Mouse (Mus musculus) C2C12 (cell line): ENCODE results near the gene Olfr1243. TPM values are rescaled to one million over a fixed set of nuclear protein-coding genes. Genes with fewer than 3 reads are reported as not detected.
"Not testable (repeated sequence)": the region's sequence is repeated elsewhere in the genome, so short reads cannot be mapped to it uniquely, and the experiment has no call there.

Experiments
- H3K27me3 ChIP-seq: one replicate; pipeline ENCODE4 v1.6.1; 2011; ENCODE audit not compliant: control insufficient read depth, insufficient read depth, insufficient read length
- H3K36me3 ChIP-seq: one replicate; pipeline ENCODE4 v1.6.1; 2011; ENCODE audit not compliant: control insufficient read depth, insufficient read depth
- H3K4me3 ChIP-seq: one replicate; pipeline ENCODE4 v1.5.1; 2011; ENCODE audit warnings: mild to moderate bottlenecking, control low read depth; ENCODE audit not compliant: poor library complexity, insufficient read depth, severe bottlenecking
- H3K79me2 ChIP-seq: one replicate; pipeline ENCODE4 v1.6.1; 2011; ENCODE audit not compliant: control insufficient read depth, insufficient read depth
- H3K79me3 ChIP-seq: one replicate; pipeline ENCODE4 v1.6.1; 2011; ENCODE audit warnings: low read depth, control low read depth
- H3ac ChIP-seq: one replicate; pipeline ENCODE3; 2011; ENCODE audit warnings: low read depth; ENCODE audit not compliant: control insufficient read depth, insufficient read length
- CEBPB ChIP-seq: IDR thresholded peaks from one replicate; pipeline ENCODE4 v1.6.1; 2011; ENCODE audit warnings: low read depth, mild to moderate bottlenecking, control low read depth, moderate library complexity
- CTCF ChIP-seq: IDR thresholded peaks from one replicate; pipeline ENCODE4 v1.5.1; 2011; ENCODE audit not compliant: control insufficient read depth, insufficient read depth, insufficient read length
- FOSL1 ChIP-seq: IDR thresholded peaks from one replicate; pipeline ENCODE4 v1.8.0; 2011; ENCODE audit warnings: mild to moderate bottlenecking, low read length; ENCODE audit not compliant: poor library complexity, insufficient read depth, severe bottlenecking
- MAX ChIP-seq: IDR thresholded peaks from one replicate; pipeline ENCODE4 v1.6.1; 2011; ENCODE audit warnings: mild to moderate bottlenecking, control low read depth
- MYOD1 ChIP-seq: IDR thresholded peaks from one replicate; pipeline ENCODE4 v1.6.1; 2011; ENCODE audit warnings: low read depth; ENCODE audit not compliant: control insufficient read depth, insufficient read length
- MYOG ChIP-seq: IDR thresholded peaks from one replicate; pipeline ENCODE4 v1.6.1; 2011; ENCODE audit not compliant: control insufficient read depth, insufficient read length; ENCODE audit errors: extremely low read depth
- USF1 ChIP-seq: IDR thresholded peaks from one replicate; pipeline ENCODE4 v1.6.1; 2011; ENCODE audit warnings: low read depth, mild to moderate bottlenecking, control low read depth, moderate library complexity
- long read RNA-seq, 2 experiments: library from polyadenylated mRNA; unstranded; transcript quantifications; one replicate each; pipeline ENCODE4 v2.0.0; 2019 to 2020
- polyA plus RNA-seq: library from polyadenylated mRNA; unstranded; fragments of >200 nt; fragmentation: generic; extraction: Trizol; gene quantifications from one replicate; pipeline ENCODE4 v1.2.1, GENCODE M21; 2012; ENCODE audit warnings: missing spikeins

The Olfr1243 gene
- polyA plus RNA-seq: not detected
- long read RNA-seq, experiment 1: 0 reads
- long read RNA-seq, experiment 2: 0 reads

GRCm38 (mm10) chr2:89531387-89531786 lies at the start of gene Olfr1243:
TSS of gene Olfr1243 (minus strand) at chr2:89531487.
- Histone ChIP-seq H3K79me2 (no peaks in the 10 kb centered on the region), H3K36me3 (no peaks in the 10 kb centered on the region), H3K27me3 (no peaks in the 10 kb centered on the region), H3K4me3 (no peak within 1 kb of the TSS), H3K79me3 (no peaks in the 10 kb centered on the region), H3ac (no peak within 1 kb of the TSS)
- no peak for TF ChIP-seq CTCF
- no peak for TF ChIP-seq FOSL1
- no peak for TF ChIP-seq MYOG
- no peak for TF ChIP-seq MAX
- no peak for TF ChIP-seq MYOD1
- no peak for TF ChIP-seq USF1
- no peak for TF ChIP-seq CEBPB

- no peak for TF ChIP-seq CTCF
- TF ChIP-seq MYOD1: no peak
- TF ChIP-seq USF1: no peak
- no peak for TF ChIP-seq MYOG
- no peak for TF ChIP-seq MAX
- no peak for TF ChIP-seq FOSL1
- no peak for TF ChIP-seq CEBPB
- H3K4me3 ChIP-seq: no peak within 1 kb of the TSS
These were observed 47.1 kb upstream of the Olfr1243 start, which contains the start of gene Olfr1245 for GRCm38 (mm10) chr2:89578347-89578746. TSS of gene Olfr1245 (minus strand) at chr2:89578447.

GRCm38 (mm10) chr2:89562706-89563105 lies 31.4 kb upstream of the Olfr1243 start:
- H3K79me3 ChIP-seq, H3K27me3 ChIP-seq, H3ac ChIP-seq, H3K36me3 ChIP-seq, H3K79me2 ChIP-seq, H3K4me3 ChIP-seq: not testable (repeated sequence)

More at GRCm38 (mm10) chr2:89578347-89578746, 47.1 kb upstream of the Olfr1243 start, which contains the start of gene Olfr1245:
- Histone ChIP-seq H3K79me3 (no peaks in the 10 kb centered on the region), H3K79me2 (no peaks in the 10 kb centered on the region), H3ac (no peak within 1 kb of the TSS), H3K27me3 (no peaks in the 10 kb centered on the region), H3K36me3 (no peaks in the 10 kb centered on the region)

GRCm38 (mm10) chr2:89544516-89544915 lies 13.2 kb upstream of the Olfr1243 start:
- no peaks in the 10 kb centered on the region for H3K79me3 ChIP-seq
- no peaks in the 10 kb centered on the region for H3K36me3 ChIP-seq
- no peaks in the 10 kb centered on the region for H3K27me3 ChIP-seq
- H3K4me3 ChIP-seq: no peak overlapping the region
- H3ac ChIP-seq: no peak overlapping the region
- H3K79me2 ChIP-seq: no peaks in the 10 kb centered on the region
- no peak for TF ChIP-seq CEBPB
- TF ChIP-seq MAX: no peak
- no peak for TF ChIP-seq CTCF
- TF ChIP-seq FOSL1: no peak
- TF ChIP-seq USF1: no peak
- no peak for TF ChIP-seq MYOD1
- TF ChIP-seq MYOG: no peak

GRCm38 (mm10) chr2:89539923-89540322 lies 8.6 kb upstream of the Olfr1243 start:
- Histone ChIP-seq H3K79me3 (no peaks in the 10 kb centered on the region), H3K27me3 (no peaks in the 10 kb centered on the region), H3ac (no peak overlapping the region), H3K36me3 (no peaks in the 10 kb centered on the region), H3K4me3 (no peak overlapping the region), H3K79me2 (no peaks in the 10 kb centered on the region)
- TF ChIP-seq FOSL1 (no peak), MYOG (no peak), MYOD1 (no peak), CEBPB (no peak), MAX (no peak), CTCF (no peak)

- Histone ChIP-seq H3K4me3 (no peak within 1 kb of the TSS), H3K79me2 (no peaks in the 10 kb centered on the region), H3K79me3 (no peaks in the 10 kb centered on the region), H3K36me3 (no peaks in the 10 kb centered on the region), H3K27me3 (no peaks in the 10 kb centered on the region), H3ac (no peak within 1 kb of the TSS)
- no peak for TF ChIP-seq CTCF
- no peak for TF ChIP-seq MAX
- TF ChIP-seq CEBPB: no peak
- no peak for TF ChIP-seq MYOD1
- TF ChIP-seq FOSL1: no peak
- no peak for TF ChIP-seq USF1
- no peak for TF ChIP-seq MYOG
These were observed 33.1 kb downstream of the Olfr1243 start, which contains the start of gene Olfr1242 for GRCm38 (mm10) chr2:89498235-89498634. TSS of gene Olfr1242 (minus strand) at chr2:89498335.
